Mouse (Mus musculus) intestine, embryonic 16.5 days (tissue): Measurements from ENCODE around the gene Klhl15. TPM values are rescaled to one million over a fixed set of nuclear protein-coding genes. Genes with fewer than 3 reads are reported as not detected.
A peak's percentile ranks its signal among the peaks of the same experiment; 100 is the strongest.
"Not testable (repeated sequence)": the region's sequence is repeated elsewhere in the genome, so short reads cannot be mapped to it uniquely, and the experiment has no call there.

ENCODE experiments used
- ATAC-seq: fragments of 200-750 bp; cut with Nextera tagmentation; 2 replicates; pipeline ENCODE4 v1.8.0; 2017; ENCODE audit warnings: moderate TSS enrichment, moderate library complexity
- H3K27ac ChIP-seq: fragments of 300-500 bp; sonication (generic); 2 replicates; pipeline ENCODE4 v1.5.1; 2014; ENCODE audit warnings: mild to moderate bottlenecking, low read length
- H3K27me3 ChIP-seq: fragments of 300-500 bp; sonication (generic); replicated peaks from 2 replicates; pipeline ENCODE4 v1.6.1; 2014; ENCODE audit warnings: low read length, control low read depth, mixed read lengths; ENCODE audit not compliant: control insufficient read depth, insufficient read depth
- H3K36me3 ChIP-seq: fragments of 300-500 bp; sonication (generic); 2 replicates; pipeline ENCODE4 v1.6.1; 2014; ENCODE audit warnings: low read length, control low read depth; ENCODE audit not compliant: control insufficient read depth, insufficient read depth
- H3K4me1 ChIP-seq: fragments of 300-500 bp; sonication (generic); 2 replicates; pipeline ENCODE4 v1.6.1; 2014; ENCODE audit warnings: low read length, control low read depth, mixed read lengths; ENCODE audit not compliant: control insufficient read depth, insufficient read depth
- H3K4me2 ChIP-seq: fragments of 300-500 bp; sonication (generic); 2 replicates; pipeline ENCODE4 v1.6.1; 2014; ENCODE audit warnings: low read depth, low read length, control low read depth
- H3K4me3 ChIP-seq: fragments of 300-500 bp; sonication (generic); 2 replicates; pipeline ENCODE4 v1.5.1; 2014; ENCODE audit warnings: mild to moderate bottlenecking, low read length
- H3K9ac ChIP-seq: fragments of 300-500 bp; sonication (generic); 2 replicates; pipeline ENCODE4 v1.6.1; 2014; ENCODE audit warnings: low read depth, low read length
- H3K9me3 ChIP-seq: fragments of 300-500 bp; sonication (generic); 2 replicates; pipeline ENCODE4 v1.6.1; 2016; ENCODE audit warnings: low read length, control low read depth; ENCODE audit not compliant: control insufficient read depth
- WGBS: fragments of 180-500 bp; shearing (Covaris S2); extraction: QIAGEN DNeasy Blood & Tissue Kit; methylation state at CpG from one replicate; pipeline ENCODE4 v1.1.7; 2014; 5-methylcytosine and 5-hydroxymethylcytosine counted together
- polyA plus RNA-seq: library from polyadenylated mRNA; unstranded; fragments of >200 nt; fragmentation: Nextera tagmentation; extraction: Ambion mirVana; gene quantifications from 2 replicates; pipeline ENCODE4 v1.2.1, GENCODE M21; 2015

The Klhl15 gene
- polyA plus RNA-seq = 5.7 and 6.2 TPM in 2 replicates

DNA sequence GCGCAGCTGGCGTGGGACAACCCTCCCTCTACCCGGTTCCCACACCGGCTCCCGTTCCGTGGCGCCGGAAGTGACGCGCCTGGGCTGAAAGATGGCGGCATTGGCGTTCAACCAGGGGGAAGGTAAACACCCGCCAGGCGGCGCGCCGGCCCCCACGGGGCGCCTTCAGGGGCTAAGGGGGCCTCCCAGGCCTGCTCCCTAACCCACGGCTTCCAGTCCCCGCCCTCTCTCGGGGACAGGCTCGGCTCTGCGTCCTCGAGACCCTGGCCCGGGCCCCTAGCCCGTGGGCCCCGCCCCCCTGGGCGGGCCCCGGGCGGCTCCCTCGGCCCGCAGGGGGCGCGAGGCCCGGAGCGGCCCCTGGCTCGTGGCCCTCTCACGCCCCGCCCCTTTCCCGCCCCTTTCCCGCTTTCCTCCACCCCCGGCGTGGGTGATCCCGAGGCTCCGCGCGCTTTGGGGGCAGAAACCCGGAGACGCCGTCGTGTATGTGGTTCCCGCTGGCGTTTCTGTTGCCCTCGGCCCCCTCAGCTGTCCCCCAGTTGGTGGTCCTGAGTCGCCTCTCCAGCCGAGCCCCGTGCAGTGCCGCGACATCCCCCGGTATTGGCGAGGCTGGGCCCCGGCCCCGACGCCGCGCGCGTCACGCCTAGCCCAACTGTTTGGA is at the start of gene Klhl15:
Klhl15 (plus strand) TSS at position 68 of the 658 bp plus-strand sequence.
- peaks cover 9% of the 10 kb centered on the region for H3K27me3 ChIP-seq
- WGBS = 7% methylated on average over 47 of the region's 70 CpGs
- peak within 1 kb of the TSS; percentile 74 for H3K9ac ChIP-seq
- peak; percentile 99 for ATAC-seq
- no peaks in the 10 kb centered on the region for H3K36me3 ChIP-seq
- peak within 1 kb of the TSS; percentile 88 for H3K27ac ChIP-seq
- no peaks in the 10 kb centered on the region for H3K9me3 ChIP-seq
- peak within 1 kb of the TSS; percentile 65 for H3K4me3 ChIP-seq
- H3K4me2 ChIP-seq = peak within 1 kb of the TSS; percentile 51
- no peaks in the 10 kb centered on the region for H3K4me1 ChIP-seq

DNA sequence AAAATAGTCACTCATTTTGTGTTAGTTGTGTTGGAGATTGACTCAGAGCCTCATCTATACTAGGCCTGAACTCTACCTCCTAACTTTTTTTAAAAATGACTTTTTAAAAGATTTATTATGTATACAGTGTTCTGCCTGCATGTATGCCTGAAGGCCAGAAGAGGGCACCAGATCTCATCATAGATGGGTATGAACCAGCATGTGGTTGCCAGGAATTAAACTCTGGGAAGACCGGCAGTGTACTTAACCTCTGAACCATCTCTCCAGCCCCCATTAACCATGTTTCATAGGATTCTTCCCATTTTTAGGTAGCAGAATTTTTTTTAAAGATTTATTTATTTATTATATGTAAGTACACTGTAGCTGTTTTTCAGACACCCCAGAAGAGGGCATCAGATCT is 49.2 kb upstream of the Klhl15 start:
- H3K9ac ChIP-seq = no peak overlapping the region
- WGBS = 62% methylated on average over 1 of the region's 1 CpGs
- H3K27me3 ChIP-seq = no peaks in the 10 kb centered on the region

DNA sequence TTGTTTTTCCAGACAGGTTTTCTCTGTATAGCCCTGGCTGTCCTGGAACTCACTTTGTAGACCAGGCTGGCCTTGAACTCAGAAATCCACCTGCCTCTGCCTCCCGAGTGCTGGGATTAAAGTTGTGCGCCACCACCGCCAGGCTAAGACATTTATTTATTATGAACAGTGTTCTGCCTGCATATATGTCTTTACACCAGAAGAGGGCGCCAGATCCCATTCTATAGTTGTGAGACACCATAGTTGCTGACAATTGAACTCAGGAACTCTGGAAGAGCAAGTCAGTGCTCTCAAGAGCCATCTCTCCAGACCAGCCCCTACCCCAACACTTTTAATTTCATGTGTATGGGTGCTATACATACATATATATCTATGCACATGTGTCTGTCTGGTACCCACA is 40.5 kb upstream of the Klhl15 start:
- not testable (repeated sequence) for H3K27ac ChIP-seq, H3K27me3 ChIP-seq, ATAC-seq, H3K36me3 ChIP-seq, H3K4me3 ChIP-seq, H3K4me1 ChIP-seq, H3K9me3 ChIP-seq, H3K4me2 ChIP-seq, H3K9ac ChIP-seq
- WGBS = 63% methylated on average over 4 of the region's 4 CpGs

More for the DNA sequence above, 49.2 kb upstream of the Klhl15 start:
- Histone ChIP-seq H3K4me3 (no peak overlapping the region), H3K27ac (no peak overlapping the region), H3K36me3 (no peaks in the 10 kb centered on the region), H3K4me1 (no peaks in the 10 kb centered on the region), H3K4me2 (no peak overlapping the region), H3K9me3 (no peaks in the 10 kb centered on the region)
- no peak; the same call in 1 of the 2 replicates for ATAC-seq

DNA sequence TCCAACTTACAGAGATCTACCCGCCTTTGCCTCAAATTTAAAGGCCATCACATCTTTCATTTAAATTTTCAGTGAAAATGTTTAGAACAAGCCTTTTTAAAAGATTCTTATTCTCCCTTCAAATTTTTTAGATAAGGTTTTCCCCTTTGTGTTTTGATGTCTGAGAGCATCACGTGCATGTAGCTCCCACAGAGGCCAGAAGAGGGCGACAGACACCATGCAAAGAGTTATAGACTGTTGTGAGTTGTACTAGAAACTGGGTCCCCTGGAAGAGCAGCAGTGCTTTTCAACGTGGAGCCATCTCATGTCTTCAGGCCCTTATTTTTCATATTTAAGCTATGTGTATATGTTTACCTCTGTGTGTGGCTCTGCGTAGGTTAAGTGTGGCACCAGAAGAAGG is 36.6 kb upstream of the Klhl15 start:
- H3K4me3 ChIP-seq = no peak overlapping the region
- H3K27ac ChIP-seq = no peak overlapping the region
- WGBS = 82% methylated on average over 5 of the region's 5 CpGs
- H3K4me2 ChIP-seq = no peak overlapping the region
- H3K36me3 ChIP-seq = peaks cover 10% of the 10 kb centered on the region; the same call in 1 of the 2 replicates
- H3K9me3 ChIP-seq = no peaks in the 10 kb centered on the region; the same call in 1 of the 2 replicates
- H3K9ac ChIP-seq = no peak overlapping the region
- no peak for ATAC-seq
- no peaks in the 10 kb centered on the region for H3K4me1 ChIP-seq
- H3K27me3 ChIP-seq = no peaks in the 10 kb centered on the region

DNA sequence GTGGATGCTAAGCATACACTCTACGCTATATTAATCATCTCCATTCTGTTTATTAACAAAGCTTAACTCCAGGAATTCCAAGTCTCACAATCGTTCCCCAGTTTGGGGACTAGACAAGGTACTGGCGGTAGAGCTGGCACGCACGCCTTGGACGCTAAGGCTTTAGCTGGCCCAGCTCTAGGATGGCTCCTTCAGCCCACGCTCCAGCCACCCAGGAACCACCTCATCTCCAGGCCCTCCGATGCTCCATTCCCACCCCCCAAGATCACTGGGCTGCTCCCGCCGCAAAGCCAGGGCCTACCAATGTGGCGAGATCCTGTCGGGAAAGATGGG is 22.2 kb upstream of the Klhl15 start:
- peak overlapping the region; percentile 81 for H3K4me3 ChIP-seq
- H3K9me3 ChIP-seq = no peaks in the 10 kb centered on the region
- H3K27me3 ChIP-seq = no peaks in the 10 kb centered on the region
- peak overlapping the region; percentile 88 for H3K9ac ChIP-seq
- H3K27ac ChIP-seq = peak overlapping the region; percentile 78
- H3K4me2 ChIP-seq = peak overlapping the region; percentile 59
- under 1% methylated on average over 12 of the region's 12 CpGs for WGBS
- 0 out of 2 replicates have a peak, but pooled peaks cover 3% of the 10 kb centered on the region for H3K36me3 ChIP-seq
- H3K4me1 ChIP-seq = no peaks in the 10 kb centered on the region
- peak; percentile 71 for ATAC-seq

DNA sequence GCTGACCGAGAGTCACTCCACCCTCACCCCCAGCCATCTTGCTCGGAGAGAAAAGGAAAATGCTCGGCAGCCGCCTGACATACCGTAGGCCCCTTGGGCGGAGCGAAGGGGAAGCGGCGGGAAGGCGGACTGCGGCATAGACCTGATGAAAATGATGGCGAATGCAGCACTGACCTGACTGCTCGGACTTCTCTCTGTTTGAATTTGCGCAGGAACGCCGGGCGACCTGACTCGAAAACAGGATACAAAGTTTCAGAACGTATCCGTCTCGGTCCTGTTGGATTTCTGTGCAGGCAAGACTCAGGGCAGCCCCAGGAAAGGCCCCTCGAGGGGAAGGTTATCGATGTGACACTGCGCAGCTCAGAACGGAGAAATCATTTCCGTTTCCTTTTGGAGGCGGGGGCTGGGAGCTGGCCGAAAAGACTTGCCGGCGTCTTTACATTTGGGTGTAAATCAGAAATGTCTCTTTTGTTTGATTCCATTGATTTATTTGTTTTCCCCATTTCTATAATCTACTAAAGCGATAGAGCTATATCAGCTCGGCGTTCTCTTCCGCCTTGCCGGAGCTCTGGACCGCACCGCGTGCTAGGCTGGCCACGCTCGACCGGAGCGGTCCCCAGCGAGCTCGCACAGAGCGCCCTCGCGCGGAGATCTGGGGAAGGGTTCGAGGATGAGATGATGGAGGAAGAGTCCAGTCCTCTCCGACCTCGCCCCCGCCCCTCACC is 21.6 kb upstream of the Klhl15 start, which contains the start of gene Eif2s3x:
Eif2s3x (minus strand) TSS at position 266 of the 725 bp plus-strand sequence.
- Histone ChIP-seq H3K9ac (peak within 1 kb of the TSS; percentile 88), H3K27ac (peak within 1 kb of the TSS; percentile 78), H3K4me1 (no peaks in the 10 kb centered on the region), H3K27me3 (no peaks in the 10 kb centered on the region), H3K36me3 (0 out of 2 replicates have a peak, but pooled peaks cover 3% of the 10 kb centered on the region), H3K9me3 (no peaks in the 10 kb centered on the region), H3K4me2 (peak within 1 kb of the TSS; percentile 59), H3K4me3 (peak within 1 kb of the TSS; percentile 81)
- under 1% methylated on average over 52 of the region's 52 CpGs for WGBS
- peak; percentile 96 for ATAC-seq

DNA sequence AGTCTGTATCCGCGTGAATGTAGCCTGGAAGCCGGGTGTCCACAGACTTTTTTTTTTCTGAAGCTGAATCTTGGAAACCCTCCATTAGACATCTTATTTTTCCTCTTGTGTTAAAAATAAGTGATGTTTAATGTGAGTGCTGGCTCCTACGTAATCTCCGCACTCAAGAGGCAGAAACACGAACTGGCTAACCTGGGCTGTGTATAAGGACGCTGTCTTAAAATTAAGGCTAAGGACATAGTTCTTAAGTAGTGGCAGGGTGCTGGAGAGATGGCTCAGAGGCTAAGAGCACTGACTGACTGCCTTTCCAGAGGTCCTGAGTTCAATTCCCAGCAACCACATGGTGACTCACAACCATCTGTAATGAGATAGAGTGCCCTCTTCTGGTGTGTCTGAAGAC is 21.0 kb upstream of the Klhl15 start:
- peak; percentile 17; the same call in 1 of the 2 replicates for ATAC-seq
- H3K4me2 ChIP-seq = peak overlapping the region; percentile 58
- H3K9ac ChIP-seq = peak overlapping the region; percentile 88
- no peaks in the 10 kb centered on the region for H3K27me3 ChIP-seq
- no peak overlapping the region; the same call in 1 of the 2 replicates for H3K27ac ChIP-seq
- H3K9me3 ChIP-seq = no peaks in the 10 kb centered on the region
- H3K4me3 ChIP-seq = peak overlapping the region; percentile 81
- 7% methylated on average over 7 of the region's 7 CpGs for WGBS
- no peaks in the 10 kb centered on the region for H3K4me1 ChIP-seq
- no peaks in the 10 kb centered on the region for H3K36me3 ChIP-seq

DNA sequence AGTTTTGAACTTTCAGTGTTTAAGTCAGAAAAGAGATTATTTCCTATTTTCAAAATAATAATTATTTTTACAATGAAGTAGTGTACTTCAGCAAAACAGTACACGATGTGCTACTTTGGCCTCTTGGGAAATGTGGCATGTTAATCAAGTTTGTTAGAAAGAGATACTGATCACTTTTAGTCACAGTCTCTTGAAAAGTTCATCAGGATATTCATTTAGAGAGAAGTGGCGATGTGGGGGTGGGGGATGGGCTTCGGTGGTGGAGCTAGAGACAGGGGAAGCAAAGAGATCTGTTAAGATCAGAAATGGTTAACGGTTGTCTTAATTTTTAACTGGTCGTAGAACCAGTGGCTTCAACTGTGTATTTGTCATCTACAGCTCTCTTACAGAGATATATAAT is 967 bp upstream of the Klhl15 start:
- H3K27ac ChIP-seq = no peak overlapping the region
- no peaks in the 10 kb centered on the region for H3K9me3 ChIP-seq
- no peak for ATAC-seq
- H3K36me3 ChIP-seq = no peaks in the 10 kb centered on the region
- H3K4me3 ChIP-seq = no peak overlapping the region
- H3K4me1 ChIP-seq = no peaks in the 10 kb centered on the region
- no peak overlapping the region for H3K4me2 ChIP-seq
- peaks cover 9% of the 10 kb centered on the region for H3K27me3 ChIP-seq
- 39% methylated on average over 5 of the region's 5 CpGs for WGBS
- no peak overlapping the region for H3K9ac ChIP-seq

DNA sequence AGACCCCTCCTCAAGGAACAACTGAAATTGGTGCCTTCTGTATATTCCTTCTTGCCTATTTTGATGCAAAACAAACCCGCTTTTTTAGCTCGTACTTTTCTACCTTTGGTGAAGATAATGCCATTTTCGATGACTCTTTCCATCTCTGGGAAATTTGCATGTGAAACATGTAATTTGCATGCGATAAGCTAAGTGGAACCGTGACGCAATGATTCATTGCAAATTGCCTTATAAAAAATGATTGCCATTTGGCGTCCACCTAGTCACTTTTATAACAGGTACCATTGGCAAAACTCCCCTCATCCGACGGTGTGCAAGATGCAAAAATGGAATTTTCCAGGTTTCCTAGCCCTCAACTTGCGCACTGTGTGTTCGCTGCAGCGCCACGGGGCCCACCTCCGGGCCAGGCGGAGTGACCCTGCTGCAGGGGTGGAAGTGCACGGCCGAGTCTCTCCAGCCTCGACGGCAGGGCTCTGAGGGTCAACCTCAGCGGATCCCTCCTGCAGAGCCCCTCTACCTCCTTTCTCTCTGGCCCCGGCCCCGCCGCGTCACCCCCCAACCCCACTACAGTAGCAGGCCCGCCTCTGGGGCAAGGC is 365 bp upstream of the Klhl15 start:
- Histone ChIP-seq H3K9me3 (no peaks in the 10 kb centered on the region), H3K27me3 (peaks cover 9% of the 10 kb centered on the region), H3K27ac (peak overlapping the region; percentile 88), H3K4me1 (no peaks in the 10 kb centered on the region), H3K4me2 (peak overlapping the region; percentile 51), H3K36me3 (no peaks in the 10 kb centered on the region), H3K4me3 (peak overlapping the region; percentile 65), H3K9ac (peak overlapping the region; percentile 74)
- peak; percentile 69; the same call in 1 of the 2 replicates for ATAC-seq
- WGBS = 13% methylated on average over 25 of the region's 25 CpGs
